Mouse (Mus musculus): ENCODE data around the gene Klhl2.

GRCm38 (mm10) chr8:64733271-64733943 is 116.4 kb downstream of the Klhl2 start, which contains the start of gene Msmo1:
- TF ChIP-seq CTCF (IDR thresholded peaks at IDR 0.05; ENCODE audit: control insufficient read depth, insufficient read depth, insufficient replicate concordance, low read depth, low read length) (no peak), POLR2A (IDR thresholded peaks at IDR 0.05; ENCODE audit: control insufficient read depth, low read depth, low read length) (peak; percentile 51)

Data from testis, adult 2 months (tissue).